16 mouse cellular contexts compared by ENCODE assay signal in the genomic region with DNA sequence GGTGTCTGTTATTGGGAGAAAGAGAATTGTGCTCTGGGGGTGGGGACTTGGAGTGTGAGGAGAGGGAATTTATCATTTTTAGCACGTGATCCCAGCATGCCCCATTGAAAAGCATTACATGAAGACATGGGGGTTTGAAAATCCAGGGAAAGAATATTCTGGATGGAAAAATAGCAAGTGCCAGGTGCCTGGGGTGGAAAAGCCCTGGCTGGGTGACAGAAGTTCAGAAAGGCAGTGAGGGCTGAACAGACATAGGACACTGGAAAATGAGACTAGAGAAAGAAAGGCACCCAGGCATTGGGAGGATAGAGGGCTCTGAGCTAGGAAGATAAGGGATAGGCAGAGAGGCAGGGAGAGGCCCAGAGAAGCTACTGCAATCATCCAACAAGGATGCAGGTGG.
"Had no signal": no experiment of that assay in that cellular context is flagged by ENCODE, and none has a peak within 500 bp of the region (broad histone marks: within the 10 kb centered on the region; RNA-seq: fewer than 3 reads in every experiment).

No protein-coding gene starts in this region.

- H3K4me3 ChIP-seq: neural tube, embryonic 13.5 days; neural tube, embryonic 15.5 days; stomach, embryonic 15.5 days had no signal

- DNase-seq: retina, postnatal 1 day; right cerebral cortex, adult 18-20 months; right cerebral cortex, postnatal 14 days; right cerebral cortex, postnatal 25 days; right cerebral cortex, postnatal 4 days; spleen, adult 18-20 months; thymus, adult 18-20 months; thymus, adult 2 months; thymus, postnatal 14 days; thymus, postnatal 25 days; thymus, postnatal 36 days; thymus, postnatal 4 days had no signal

- H3K27me3 ChIP-seq: neural tube, embryonic 13.5 days; neural tube, embryonic 15.5 days; stomach, embryonic 15.5 days had no signal

- H3K4me1 ChIP-seq: neural tube, embryonic 13.5 days; stomach, embryonic 15.5 days had no signal

- H3K27ac ChIP-seq: neural tube, embryonic 13.5 days; neural tube, embryonic 15.5 days; stomach, embryonic 15.5 days; stomach, postnatal 0 days had no signal
